Mouse (Mus musculus): ENCODE measurements around the gene Mmab.

GRCm38 (mm10) chr5:114456995-114457605, 13.2 kb upstream of the Mmab start:
- TF ChIP-seq CTCF (IDR thresholded peaks at IDR 0.05; ENCODE audit: low read depth) (no peak), EP300 (IDR thresholded peaks at IDR 0.05; ENCODE audit: low read depth) (no peak)
